Mouse (Mus musculus) spleen, postnatal 36 days (tissue): ENCODE results near the gene Nudt17.
A peak's percentile ranks its signal among the peaks of the same experiment; 100 is the strongest.
"Not testable (repeated sequence)": the region's sequence is repeated elsewhere in the genome, so short reads cannot be mapped to it uniquely, and the experiment has no call there.

Experiments used
- DNase-seq, 2 experiments: peaks; one replicate each; pipeline ENCODE4 v3.0.0; 2022; ENCODE audit warnings: low spot score in 2 of 2, mixed read lengths in 1 of 2

The Nudt17 gene

GRCm38 (mm10) chr3:96707903-96708683, at the start of gene Nudt17:
Gene Nudt17, minus strand, starts transcription at chr3:96708562.
- peak; percentile 67 for DNase-seq

- DNase-seq, result no peak
These were observed 49.3 kb upstream of the Nudt17 start for GRCm38 (mm10) chr3:96757691-96758090.

- DNase-seq, result no peak
These were observed 47.6 kb upstream of the Nudt17 start for GRCm38 (mm10) chr3:96755935-96756334.

GRCm38 (mm10) chr3:96746829-96747228, 38.5 kb upstream of the Nudt17 start:
- DNase-seq, result no peak

- DNase-seq, result no peak
These were observed 36.0 kb upstream of the Nudt17 start for GRCm38 (mm10) chr3:96744348-96744747.

- DNase-seq, result not testable (repeated sequence)
These were observed 31.9 kb upstream of the Nudt17 start for GRCm38 (mm10) chr3:96740279-96740678.

- no peak for DNase-seq
These were observed 29.6 kb upstream of the Nudt17 start for GRCm38 (mm10) chr3:96737995-96738394.

- DNase-seq, result no peak
These were observed 28.8 kb upstream of the Nudt17 start for GRCm38 (mm10) chr3:96737013-96737740.

GRCm38 (mm10) chr3:96735200-96735599, 26.8 kb upstream of the Nudt17 start:
- no peak for DNase-seq

GRCm38 (mm10) chr3:96733984-96734383, 25.6 kb upstream of the Nudt17 start:
- no peak for DNase-seq

- no peak for DNase-seq
These were observed 22.4 kb upstream of the Nudt17 start for GRCm38 (mm10) chr3:96730785-96731184.

- DNase-seq, result no peak
These were observed 21.0 kb upstream of the Nudt17 start for GRCm38 (mm10) chr3:96729403-96729784.

- no peak for DNase-seq
These were observed 20.5 kb upstream of the Nudt17 start for GRCm38 (mm10) chr3:96728634-96729402.

- DNase-seq, result no peak
These were observed 19.7 kb upstream of the Nudt17 start for GRCm38 (mm10) chr3:96727828-96728633.

- peak; percentile 96 to 98 for DNase-seq
These were observed 19.0 kb upstream of the Nudt17 start, which contains the start of the genes Polr3c and Rnf115 for GRCm38 (mm10) chr3:96727343-96727827. Gene Polr3c, minus strand, starts transcription at chr3:96727628. Gene Rnf115, plus strand, starts transcription at chr3:96727664.

- DNase-seq, result no peak
These were observed 10.8 kb upstream of the Nudt17 start for GRCm38 (mm10) chr3:96719173-96719572.

- DNase-seq, result no peak
These were observed 7.5 kb upstream of the Nudt17 start for GRCm38 (mm10) chr3:96715854-96716253.

- no peak for DNase-seq
These were observed 5.9 kb upstream of the Nudt17 start for GRCm38 (mm10) chr3:96714286-96714685.

- no peak for DNase-seq
These were observed 312 bp upstream of the Nudt17 start for GRCm38 (mm10) chr3:96708684-96709064.

- DNase-seq, result no peak
These were observed 1.4 kb downstream of the Nudt17 start for GRCm38 (mm10) chr3:96706984-96707383.

- no peak for DNase-seq
These were observed 2.1 kb downstream of the Nudt17 start for GRCm38 (mm10) chr3:96706217-96706616.
